Mouse (Mus musculus): ENCODE measurements around the gene Gmfg. TPM values are rescaled to one million over a fixed set of nuclear protein-coding genes. Genes with fewer than 3 reads are reported as not detected.

The Gmfg gene
- polyA plus RNA-seq, 1 experiment from 2014 or later: 8.3 TPM

DNA sequence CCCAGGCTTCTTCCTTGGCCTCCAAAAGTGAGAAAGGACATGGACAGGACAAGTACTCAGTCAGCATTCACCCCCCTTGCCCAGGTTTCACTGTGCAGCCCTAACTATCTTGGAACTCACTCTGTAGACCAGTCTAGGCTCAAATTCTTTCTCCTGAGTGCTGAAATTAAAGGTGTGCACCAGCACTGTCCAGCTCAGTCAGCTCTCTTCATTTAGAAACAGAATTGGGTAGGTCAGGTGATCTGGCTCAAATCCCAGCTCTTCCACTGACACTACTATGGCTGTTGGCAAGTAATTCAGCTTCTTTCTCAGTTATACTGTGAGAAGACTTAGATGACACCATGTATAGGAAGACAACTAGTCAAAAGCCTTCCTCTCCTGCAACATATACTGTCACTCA, 9.5 kb upstream of the Gmfg start:
- Histone ChIP-seq H3K9ac (replicated peaks; ENCODE audit: low read length) (no peak overlapping the region), H3K27ac (replicated peaks; ENCODE audit: low read depth, low read length) (no peak overlapping the region), H3K9me3 (replicated peaks; ENCODE audit: control insufficient read depth, low read length) (no peaks in the 10 kb centered on the region), H3K27me3 (ENCODE audit: control insufficient read depth, insufficient read depth, low read length) (no peaks in the 10 kb centered on the region), H3K4me3 (ENCODE audit: low read depth, low read length) (no peak overlapping the region), H3K36me3 (replicated peaks; ENCODE audit: control insufficient read depth, insufficient read depth, low read depth, low read length) (peaks cover 3% of the 10 kb centered on the region; the same call in 1 of the 2 replicates), H3K4me2 (ENCODE audit: low read depth, low read length) (no peak overlapping the region), H3K4me1 (ENCODE audit: control insufficient read depth, insufficient read depth, low read length) (no peaks in the 10 kb centered on the region)
- ATAC-seq (replicated peaks; ENCODE audit: insufficient number of reproducible peaks, low FRiP score, low TSS enrichment, low read depth) (no peak), DNase-seq (ENCODE audit: low spot score) (no peak)

DNA sequence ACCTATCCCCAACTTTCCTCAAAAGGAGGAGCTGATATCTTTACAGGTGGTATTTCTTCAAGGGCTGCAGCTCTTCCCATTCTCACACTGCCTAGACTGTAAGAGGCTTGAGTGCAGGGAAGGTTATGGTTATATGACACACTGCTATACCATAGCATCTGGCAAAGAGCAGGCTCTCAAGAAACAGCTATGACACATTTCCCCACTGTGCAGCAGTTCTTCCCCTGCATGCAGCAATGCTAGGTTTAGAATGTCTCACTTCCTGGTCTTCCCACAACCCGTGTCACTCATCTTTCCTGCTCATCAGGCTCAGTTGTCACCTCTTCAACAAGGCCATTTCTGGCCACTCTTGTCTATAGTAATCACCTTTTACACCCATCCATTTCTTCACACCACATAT, 6.7 kb upstream of the Gmfg start:
- no peak overlapping the region for H3K4me3 ChIP-seq (ENCODE audit: low read depth, low read length)
- ATAC-seq (replicated peaks; ENCODE audit: insufficient number of reproducible peaks, low FRiP score, low TSS enrichment, low read depth) (no peak), DNase-seq (ENCODE audit: low spot score) (no peak)
- no peaks in the 10 kb centered on the region for H3K4me1 ChIP-seq (ENCODE audit: control insufficient read depth, insufficient read depth, low read length)
- H3K9ac ChIP-seq (replicated peaks; ENCODE audit: low read length): no peak overlapping the region
- H3K9me3 ChIP-seq (replicated peaks; ENCODE audit: control insufficient read depth, low read length): no peaks in the 10 kb centered on the region
- H3K27me3 ChIP-seq (ENCODE audit: control insufficient read depth, insufficient read depth, low read length): no peaks in the 10 kb centered on the region
- H3K27ac ChIP-seq (replicated peaks; ENCODE audit: low read depth, low read length): no peak overlapping the region
- WGBS: 83% methylated on average over 1 of the region's 1 CpGs
- no peak overlapping the region for H3K4me2 ChIP-seq (ENCODE audit: low read depth, low read length)
- no peaks in the 10 kb centered on the region for H3K36me3 ChIP-seq (replicated peaks; ENCODE audit: control insufficient read depth, insufficient read depth, low read depth, low read length)

DNA sequence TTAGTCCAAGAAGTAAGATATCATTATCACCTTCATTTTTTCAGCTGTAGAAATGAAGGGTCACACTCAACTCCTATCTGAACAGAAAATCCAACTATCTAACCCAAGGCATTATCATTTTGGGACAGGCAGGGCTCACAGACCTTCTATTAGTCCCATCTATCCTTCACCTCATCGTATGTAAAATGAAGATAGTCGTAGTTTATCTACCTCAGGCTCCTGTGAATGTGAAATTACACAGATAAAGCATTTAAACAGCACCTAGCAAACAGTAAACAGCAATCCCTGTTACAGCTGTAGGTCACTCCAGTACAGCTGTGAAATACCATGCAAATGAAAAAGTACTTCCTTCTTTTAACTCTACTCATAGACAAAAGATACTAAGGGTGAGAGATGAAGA, 5.0 kb upstream of the Gmfg start:
- Histone ChIP-seq H3K9ac (replicated peaks; ENCODE audit: low read length) (no peak overlapping the region), H3K9me3 (replicated peaks; ENCODE audit: control insufficient read depth, low read length) (no peaks in the 10 kb centered on the region), H3K4me2 (ENCODE audit: low read depth, low read length) (no peak overlapping the region), H3K4me1 (ENCODE audit: control insufficient read depth, insufficient read depth, low read length) (no peaks in the 10 kb centered on the region), H3K27ac (replicated peaks; ENCODE audit: low read depth, low read length) (no peak overlapping the region), H3K4me3 (ENCODE audit: low read depth, low read length) (no peak overlapping the region), H3K27me3 (ENCODE audit: control insufficient read depth, insufficient read depth, low read length) (no peaks in the 10 kb centered on the region), H3K36me3 (replicated peaks; ENCODE audit: control insufficient read depth, insufficient read depth, low read depth, low read length) (no peaks in the 10 kb centered on the region)
- DNase-seq (ENCODE audit: low spot score) (no peak), ATAC-seq (replicated peaks; ENCODE audit: insufficient number of reproducible peaks, low FRiP score, low TSS enrichment, low read depth) (no peak)
- WGBS: 89% methylated on average over 2 of the region's 2 CpGs

DNA sequence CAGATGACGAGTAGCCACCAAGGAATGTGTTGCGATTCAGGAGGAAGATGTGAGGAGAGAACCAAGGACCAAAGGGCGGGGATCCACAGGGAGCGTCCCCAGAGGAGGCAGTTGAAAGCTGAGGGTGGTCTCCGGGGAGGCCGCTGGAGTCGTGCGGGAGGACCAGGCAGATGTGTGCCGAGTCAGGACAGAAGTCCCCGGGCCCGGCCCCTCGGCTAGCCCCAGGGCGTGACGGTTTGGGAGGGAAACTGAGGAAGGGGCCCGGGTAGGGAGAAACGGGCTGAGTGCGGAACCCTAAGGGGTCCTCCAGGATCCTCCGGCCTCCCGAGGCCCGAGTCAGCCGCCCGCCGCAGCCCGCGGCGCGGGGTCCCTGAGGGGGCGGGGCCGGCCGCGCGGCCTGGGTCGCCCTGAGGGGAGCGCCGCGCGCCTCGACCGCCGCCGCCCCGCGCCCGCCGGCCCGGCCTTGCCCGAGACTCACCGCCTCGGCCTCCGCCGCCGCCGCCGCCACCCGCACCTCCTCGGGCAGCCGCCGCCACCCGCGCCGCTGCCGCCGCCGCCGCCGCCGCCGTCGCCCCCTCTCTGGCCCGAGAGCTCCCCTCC, 1.5 kb upstream of the Gmfg start:
- peak overlapping the region; percentile 84 for H3K4me2 ChIP-seq (ENCODE audit: low read depth, low read length)
- 0% methylated on average over 21 of the region's 70 CpGs for WGBS
- peak overlapping the region; percentile 94 for H3K4me3 ChIP-seq (ENCODE audit: low read depth, low read length)
- H3K27ac ChIP-seq (replicated peaks; ENCODE audit: low read depth, low read length): no peak overlapping the region; the same call in 1 of the 2 replicates
- peak overlapping the region; percentile 88 for H3K9ac ChIP-seq (replicated peaks; ENCODE audit: low read length)
- H3K9me3 ChIP-seq (replicated peaks; ENCODE audit: control insufficient read depth, low read length): no peaks in the 10 kb centered on the region
- no peaks in the 10 kb centered on the region for H3K27me3 ChIP-seq (ENCODE audit: control insufficient read depth, insufficient read depth, low read length)
- no peaks in the 10 kb centered on the region for H3K4me1 ChIP-seq (ENCODE audit: control insufficient read depth, insufficient read depth, low read length)
- ATAC-seq (replicated peaks; ENCODE audit: insufficient number of reproducible peaks, low FRiP score, low TSS enrichment, low read depth) (peak; percentile 17), DNase-seq (ENCODE audit: low spot score) (peak; percentile 37)
- H3K36me3 ChIP-seq (replicated peaks; ENCODE audit: control insufficient read depth, insufficient read depth, low read depth, low read length): no peaks in the 10 kb centered on the region

DNA sequence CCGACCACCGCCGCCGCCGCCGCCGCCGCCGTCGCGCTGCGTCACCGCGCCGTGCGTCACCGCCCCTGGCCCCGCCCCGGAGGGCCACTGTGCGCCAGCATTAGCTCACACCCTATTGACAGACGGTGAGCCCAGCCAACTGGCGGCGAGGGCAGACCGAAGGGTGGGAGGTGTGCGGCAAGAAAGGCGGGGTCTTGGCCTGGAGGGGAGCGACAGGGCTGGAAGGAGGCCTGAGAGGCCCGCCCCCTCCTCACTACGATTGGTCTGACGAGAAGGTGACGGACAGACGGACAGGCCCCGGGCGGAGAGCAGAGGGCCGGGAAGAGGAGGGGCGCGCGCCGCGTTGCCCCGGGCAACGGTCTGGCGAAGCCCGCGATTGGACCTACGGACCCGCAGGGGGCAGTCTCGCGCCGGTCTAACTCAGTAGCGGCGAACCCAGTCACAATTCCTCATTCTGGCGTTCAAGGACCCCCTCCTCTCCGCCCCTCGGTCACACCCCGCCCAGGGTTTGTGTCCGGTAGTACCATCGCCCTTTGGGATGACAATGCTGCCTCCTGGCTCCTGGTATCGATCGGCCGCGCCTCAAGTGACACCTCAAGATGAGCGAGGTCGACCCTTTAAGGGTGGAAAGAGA, 859 bp upstream of the Gmfg start:
- Histone ChIP-seq H3K4me1 (ENCODE audit: control insufficient read depth, insufficient read depth, low read length) (no peaks in the 10 kb centered on the region), H3K4me2 (ENCODE audit: low read depth, low read length) (peak overlapping the region; percentile 60), H3K36me3 (replicated peaks; ENCODE audit: control insufficient read depth, insufficient read depth, low read depth, low read length) (no peaks in the 10 kb centered on the region), H3K9me3 (replicated peaks; ENCODE audit: control insufficient read depth, low read length) (no peaks in the 10 kb centered on the region), H3K9ac (replicated peaks; ENCODE audit: low read length) (peak overlapping the region; percentile 88), H3K27me3 (ENCODE audit: control insufficient read depth, insufficient read depth, low read length) (no peaks in the 10 kb centered on the region), H3K4me3 (ENCODE audit: low read depth, low read length) (peak overlapping the region; percentile 94), H3K27ac (replicated peaks; ENCODE audit: low read depth, low read length) (no peak overlapping the region)
- ATAC-seq (replicated peaks; ENCODE audit: insufficient number of reproducible peaks, low FRiP score, low TSS enrichment, low read depth): peak; percentile 97
- peak; percentile 98 for DNase-seq (ENCODE audit: low spot score)
- WGBS: under 1% methylated on average over 50 of the region's 64 CpGs

DNA sequence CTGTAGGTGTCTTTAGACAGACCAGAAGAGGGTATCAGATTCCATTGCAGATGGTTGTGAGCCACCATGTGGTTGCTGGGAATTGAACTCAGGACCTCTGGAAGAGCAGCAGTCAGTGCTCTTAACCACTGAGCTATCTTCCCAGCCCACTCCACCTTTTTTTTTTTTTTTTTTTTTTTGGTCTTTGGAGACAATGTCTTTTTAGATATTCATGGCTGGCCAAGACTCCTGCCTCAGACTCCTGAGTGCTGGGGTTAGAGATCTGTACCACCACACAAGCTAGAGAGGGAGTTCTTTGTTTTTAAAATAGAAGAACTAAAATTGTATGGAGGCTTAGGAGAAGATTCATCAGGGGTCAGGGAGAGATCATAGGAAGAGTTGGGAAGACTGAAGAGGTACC, 717 bp downstream of the Gmfg start:
- Histone ChIP-seq H3K36me3 (replicated peaks; ENCODE audit: control insufficient read depth, insufficient read depth, low read depth, low read length) (no peaks in the 10 kb centered on the region), H3K27me3 (ENCODE audit: control insufficient read depth, insufficient read depth, low read length) (no peaks in the 10 kb centered on the region), H3K9me3 (replicated peaks; ENCODE audit: control insufficient read depth, low read length) (no peaks in the 10 kb centered on the region), H3K4me3 (ENCODE audit: low read depth, low read length) (no peak overlapping the region), H3K4me1 (ENCODE audit: control insufficient read depth, insufficient read depth, low read length) (no peaks in the 10 kb centered on the region), H3K9ac (replicated peaks; ENCODE audit: low read length) (no peak overlapping the region), H3K27ac (replicated peaks; ENCODE audit: low read depth, low read length) (no peak overlapping the region), H3K4me2 (ENCODE audit: low read depth, low read length) (no peak overlapping the region)
- DNase-seq (ENCODE audit: low spot score) (no peak), ATAC-seq (replicated peaks; ENCODE audit: insufficient number of reproducible peaks, low FRiP score, low TSS enrichment, low read depth) (no peak)

DNA sequence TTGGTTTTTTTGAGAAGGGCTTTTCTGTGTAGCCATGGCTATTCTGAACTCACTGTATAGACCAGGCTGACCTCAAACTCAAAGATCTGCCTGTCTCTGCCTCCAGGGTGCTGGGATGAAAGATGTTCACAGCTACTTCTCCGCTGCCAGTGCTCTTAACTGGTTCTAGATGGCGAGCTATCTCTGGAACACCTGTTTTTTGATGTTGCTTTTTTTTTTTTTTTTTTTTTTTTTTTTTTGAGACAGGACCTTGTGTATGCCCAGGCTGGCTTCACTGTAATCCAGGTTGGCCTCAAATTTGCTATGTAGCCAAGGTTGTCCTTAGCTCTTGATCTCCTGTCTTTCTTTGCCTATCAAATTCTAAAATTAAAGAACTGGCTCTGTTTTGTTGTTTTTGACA, 1.5 kb downstream of the Gmfg start:
- no peak overlapping the region for H3K27ac ChIP-seq (replicated peaks; ENCODE audit: low read depth, low read length)
- 82% methylated on average over 2 of the region's 2 CpGs for WGBS
- H3K27me3 ChIP-seq (ENCODE audit: control insufficient read depth, insufficient read depth, low read length): no peaks in the 10 kb centered on the region
- H3K36me3 ChIP-seq (replicated peaks; ENCODE audit: control insufficient read depth, insufficient read depth, low read depth, low read length): no peaks in the 10 kb centered on the region
- H3K4me1 ChIP-seq (ENCODE audit: control insufficient read depth, insufficient read depth, low read length): no peaks in the 10 kb centered on the region
- no peak overlapping the region for H3K4me3 ChIP-seq (ENCODE audit: low read depth, low read length)
- H3K9ac ChIP-seq (replicated peaks; ENCODE audit: low read length): no peak overlapping the region
- no peak for ATAC-seq (replicated peaks; ENCODE audit: insufficient number of reproducible peaks, low FRiP score, low TSS enrichment, low read depth)
- no peaks in the 10 kb centered on the region for H3K9me3 ChIP-seq (replicated peaks; ENCODE audit: control insufficient read depth, low read length)
- DNase-seq (ENCODE audit: low spot score): no peak
- no peak overlapping the region for H3K4me2 ChIP-seq (ENCODE audit: low read depth, low read length)

DNA sequence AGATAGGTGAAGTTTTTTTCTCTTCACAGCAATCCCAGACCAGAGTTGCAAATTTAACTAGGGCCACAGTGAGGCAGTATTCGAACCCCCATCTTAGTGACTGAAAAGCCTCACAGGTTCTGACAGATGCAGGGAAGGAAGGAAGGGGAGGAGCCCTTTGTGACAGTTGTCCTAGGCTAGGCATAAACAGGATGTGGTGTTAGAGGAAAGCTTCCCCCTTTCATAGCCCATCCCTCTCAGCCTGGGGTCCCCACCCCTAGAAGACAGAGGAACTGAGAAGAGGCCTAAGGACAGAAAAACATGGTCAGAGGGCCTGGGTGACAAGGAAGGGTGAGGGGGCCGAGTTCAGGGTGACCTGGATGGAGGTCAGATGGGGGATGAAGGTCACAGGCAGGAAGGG, 3.5 kb downstream of the Gmfg start:
- ATAC-seq (replicated peaks; ENCODE audit: insufficient number of reproducible peaks, low FRiP score, low TSS enrichment, low read depth) (no peak), DNase-seq (ENCODE audit: low spot score) (peak; percentile 14)
- Histone ChIP-seq H3K27ac (replicated peaks; ENCODE audit: low read depth, low read length) (no peak overlapping the region), H3K36me3 (replicated peaks; ENCODE audit: control insufficient read depth, insufficient read depth, low read depth, low read length) (no peaks in the 10 kb centered on the region), H3K9me3 (replicated peaks; ENCODE audit: control insufficient read depth, low read length) (no peaks in the 10 kb centered on the region), H3K4me1 (ENCODE audit: control insufficient read depth, insufficient read depth, low read length) (no peaks in the 10 kb centered on the region), H3K27me3 (ENCODE audit: control insufficient read depth, insufficient read depth, low read length) (no peaks in the 10 kb centered on the region), H3K4me3 (ENCODE audit: low read depth, low read length) (no peak overlapping the region), H3K4me2 (ENCODE audit: low read depth, low read length) (no peak overlapping the region), H3K9ac (replicated peaks; ENCODE audit: low read length) (no peak overlapping the region)
- 43% methylated on average over 2 of the region's 2 CpGs for WGBS

Data from embryonic facial prominence, embryonic 11.5 days (tissue).